Comparison of ENCODE assay signal across 27 mouse cellular contexts in genomic region chr13:102668933-102669332, GRCm38 (mm10). TPM values are rescaled to one million over a fixed set of nuclear protein-coding genes. Genes with fewer than 3 reads are reported as not detected.
A peak's percentile ranks its signal among the peaks of the same experiment; 100 is the strongest.
DNase-seq lines count a peak whose midpoint lies in the region; ATAC-seq and TF ChIP-seq lines count a peak whose summit lies in the region.
"Had no signal": no experiment of that assay in that cellular context is flagged by ENCODE, and none has a peak within 500 bp of the region (broad histone marks: within the 10 kb centered on the region; RNA-seq: fewer than 3 reads in every experiment).

No protein-coding gene starts in this region.

- peak; percentile 49; the same call in 1 of the 2 replicates for TF ChIP-seq EP300 in CH12.LX (IDR thresholded peaks at IDR 0.05; ENCODE audit: low read length)

- H3K79me2 ChIP-seq in CH12.LX (replicated peaks; ENCODE audit: control insufficient read depth, extremely low read depth, insufficient read depth, poor library complexity, severe bottlenecking): no peaks in the 10 kb centered on the region; the same call in 1 of the 2 replicates

- dilution Hi-C loops in CH12.LX (cut with MboI; ENCODE audit: extremely low pct_ligation_motif_present, extremely low pct_unique_long_range_greater_than_20kb, low sequenced_read_pairs): no loop called here

- no peak overlapping the region for H3K4me3 ChIP-seq in heart, embryonic 16.5 days (ENCODE audit: low read length)
- H3K4me3 ChIP-seq in CH12.LX (replicated peaks in 1 of 3; ENCODE audit: low read depth in 2 of 3, low read length in 2 of 3, poor library complexity in 1 of 3): no peak overlapping the region
- H3K4me3 ChIP-seq in kidney, embryonic 16.5 days (ENCODE audit: low read length): no peak overlapping the region
- H3K4me3 ChIP-seq: forebrain, embryonic 10.5 days; forebrain, embryonic 13.5 days; heart, embryonic 10.5 days; hindbrain, embryonic 10.5 days; hindbrain, embryonic 13.5 days; intestine, embryonic 15.5 days had no signal

- H3K4me2 ChIP-seq in heart, embryonic 16.5 days (ENCODE audit: low read depth, low read length): no peak overlapping the region
- no peak overlapping the region for H3K4me2 ChIP-seq in CH12.LX (ENCODE audit: insufficient read depth, low read depth, poor library complexity, severe bottlenecking)
- H3K4me2 ChIP-seq in kidney, embryonic 16.5 days (replicated peaks; ENCODE audit: low read depth, low read length): no peak overlapping the region
- H3K4me2 ChIP-seq: forebrain, embryonic 13.5 days; hindbrain, embryonic 13.5 days; intestine, embryonic 15.5 days had no signal

- ATAC-seq in heart, embryonic 16.5 days (replicated peaks; ENCODE audit: extremely low read depth, insufficient read depth, low FRiP score): no peak
- peak; percentile 38 for ATAC-seq in granulocyte monocyte progenitor cell, adult 5-6 weeks (replicated peaks; ENCODE audit: poor library complexity, severe bottlenecking)
- ATAC-seq in megakaryocyte progenitor cell, adult 5-6 weeks (replicated peaks; ENCODE audit: poor library complexity): 0 out of 2 replicates have a peak, but pooled peaks have one; percentile 4
- ATAC-seq in cerebellum, adult (ENCODE audit: insufficient number of reproducible peaks, low FRiP score, low TSS enrichment): no peak
- ATAC-seq in kidney, embryonic 16.5 days (ENCODE audit: low FRiP score, low TSS enrichment): no peak
- ATAC-seq: CD4-positive, CD25-positive, alpha-beta regulatory T cell, adult 4 months; forebrain, embryonic 13.5 days; forebrain, embryonic 16.5 days; hindbrain, embryonic 16.5 days; intestine, embryonic 15.5 days had no signal

- no peak for TF ChIP-seq POLR2A in CH12.LX (IDR thresholded peaks at IDR 0.05; ENCODE audit: low read depth, low read length)

- no peak overlapping the region for H3K9ac ChIP-seq in heart, embryonic 16.5 days (ENCODE audit: low read length)
- no peak overlapping the region for H3K9ac ChIP-seq in CH12.LX (ENCODE audit: insufficient read depth, low read depth)
- no peak overlapping the region for H3K9ac ChIP-seq in kidney, embryonic 16.5 days (replicated peaks; ENCODE audit: low read length)
- H3K9ac ChIP-seq: forebrain, embryonic 13.5 days; hindbrain, embryonic 13.5 days; intestine, embryonic 15.5 days had no signal

- H3K36me3 ChIP-seq in heart, embryonic 16.5 days (ENCODE audit: control insufficient read depth, insufficient read depth): no peaks in the 10 kb centered on the region
- H3K36me3 ChIP-seq in CH12.LX (replicated peaks in 1 of 2; ENCODE audit: control insufficient read depth in 1 of 2, insufficient read depth in 1 of 2, low read length in 1 of 2): no peaks in the 10 kb centered on the region
- no peaks in the 10 kb centered on the region for H3K36me3 ChIP-seq in kidney, embryonic 16.5 days (ENCODE audit: insufficient read depth, low read length)
- H3K36me3 ChIP-seq: forebrain, embryonic 10.5 days; heart, embryonic 10.5 days; hindbrain, embryonic 10.5 days; hindbrain, embryonic 13.5 days; intestine, embryonic 15.5 days had no signal

- no peak for DNase-seq in heart, adult 9 months (ENCODE audit: low spot score in 2 of 2)
- no peak for DNase-seq in CH12.LX (ENCODE audit: extremely low read depth)
- no peak for DNase-seq in ovary, postnatal 36 days (ENCODE audit: low spot score)
- DNase-seq: adrenal gland, adult 8-10 months; adrenal gland, postnatal 25 days; cerebellum, adult 18-20 months; cerebellum, adult 9-10 months; cerebellum, postnatal 14 days; gastrocnemius, postnatal 10 days; gastrocnemius, postnatal 36 days; heart, adult 18-20 months; heart, postnatal 10 days; heart, postnatal 36 days had no signal

- 61% methylated on average over 6 of the region's 6 CpGs for WGBS in heart, embryonic 16.5 days
- 72% methylated on average over 6 of the region's 6 CpGs for WGBS in kidney, embryonic 16.5 days

- TF ChIP-seq CTCF in CH12.LX (conservative IDR thresholded peaks at IDR 0.05 in 1 of 2, IDR thresholded peaks at IDR 0.05 in 1 of 2; ENCODE audit: low read depth in 2 of 2, low read length in 2 of 2): no peak

- no peak for TF ChIP-seq RAD21 in CH12.LX (IDR thresholded peaks at IDR 0.05; ENCODE audit: low read depth, low read length)

- H3K27me3 ChIP-seq in heart, embryonic 16.5 days (ENCODE audit: control insufficient read depth, insufficient read depth, low read length): no peaks in the 10 kb centered on the region
- no peaks in the 10 kb centered on the region for H3K27me3 ChIP-seq in CH12.LX (replicated peaks)
- no peaks in the 10 kb centered on the region for H3K27me3 ChIP-seq in kidney, embryonic 16.5 days (ENCODE audit: insufficient read depth, low read length)
- H3K27me3 ChIP-seq: forebrain, embryonic 13.5 days; intestine, embryonic 15.5 days had no signal

- no peaks in the 10 kb centered on the region for H3K9me3 ChIP-seq in heart, embryonic 16.5 days (replicated peaks; ENCODE audit: control insufficient read depth, low read length)
- no peaks in the 10 kb centered on the region for H3K9me3 ChIP-seq in CH12.LX (replicated peaks; ENCODE audit: low read length)
- H3K9me3 ChIP-seq in kidney, embryonic 16.5 days (ENCODE audit: low read length): peaks cover 4% of the 10 kb centered on the region; the same call in 1 of the 2 replicates
- H3K9me3 ChIP-seq: forebrain, embryonic 10.5 days; forebrain, embryonic 13.5 days; heart, embryonic 10.5 days; hindbrain, embryonic 10.5 days; hindbrain, embryonic 13.5 days; intestine, embryonic 15.5 days had no signal

- H3K27ac ChIP-seq in heart, embryonic 16.5 days (ENCODE audit: low read length): 0 out of 2 replicates have a peak overlapping the region, but pooled peaks have one; percentile 7
- no peak overlapping the region for H3K27ac ChIP-seq in CH12.LX (ENCODE audit: insufficient read depth, low read depth)
- H3K27ac ChIP-seq in kidney, embryonic 16.5 days (ENCODE audit: low read length): no peak overlapping the region
- H3K27ac ChIP-seq: forebrain, embryonic 10.5 days; forebrain, embryonic 13.5 days; heart, embryonic 10.5 days; hindbrain, embryonic 10.5 days; hindbrain, embryonic 13.5 days; intestine, embryonic 15.5 days had no signal

- in situ Hi-C loops in CH12.LX (cut with MboI; ENCODE audit: low pct_ligation_motif_present, low pct_unique_long_range_greater_than_20kb, low sequenced_read_pairs): loop anchor here (25.0 kb wide), 2 partner anchors 443 to 1157 kb away; no protein-coding TSS in a partner anchor

- H3K4me1 ChIP-seq in heart, embryonic 16.5 days (ENCODE audit: control insufficient read depth, insufficient read depth, low read length): peaks cover 15% of the 10 kb centered on the region
- peaks cover 24 to 52% of the 10 kb centered on the region in 2 experiments for H3K4me1 ChIP-seq in CH12.LX (ENCODE audit: control insufficient read depth in 1 of 2, insufficient read depth in 2 of 2)
- H3K4me1 ChIP-seq in kidney, embryonic 16.5 days (ENCODE audit: insufficient read depth, low read length): peaks cover 10% of the 10 kb centered on the region
- H3K4me1 ChIP-seq: hindbrain, embryonic 13.5 days had no signal

TF ChIP-seq in CH12.LX, 34 proteins besides CTCF, POLR2A, EP300 and RAD21:
- TF ChIP-seq MAZ (IDR thresholded peaks at IDR 0.05; ENCODE audit: low read depth, low read length): no peak
- TF ChIP-seq JUN (IDR thresholded peaks at IDR 0.05; ENCODE audit: insufficient read depth, low read depth, low read length): peak; percentile 68; the same call in 1 of the 2 replicates

RNA-seq across cellular contexts. Expression of gene Cd180, which starts 24.4 kb away (rescaled TPM):
- polyA plus RNA-seq in heart, embryonic 16.5 days (2015; fragmentation: Nextera tagmentation; extraction: Ambion mirVana): 0.62 and 0.87 TPM in 2 replicates
- 34.2 and 41.7 TPM in 2 replicates for total RNA-seq in CH12.LX (2012; rRNA removed)
- 40.4 and 43.3 TPM in 2 replicates for total RNA-seq in CH12.LX (2014; rRNA removed)
- 203 and 232 TPM in 2 replicates for polyA plus RNA-seq in CH12.LX (2012; ENCODE audit: insufficient read length, low read depth)
- total RNA-seq in granulocyte monocyte progenitor cell, adult 5-6 weeks (2014; fragmentation: Nextera tagmentation): 32.1 and 37.9 TPM in 2 replicates
- 6.6 and 22.1 TPM in 2 replicates for total RNA-seq in granulocyte monocyte progenitor cell, adult 5-6 weeks (2017)
- total RNA-seq in megakaryocyte progenitor cell, adult 5-6 weeks (2015): 47.1 and 51.5 TPM in 2 replicates
- 11.2 and 14.5 TPM in 2 replicates for total RNA-seq in megakaryocyte progenitor cell, adult 5-6 weeks (2017)
- polyA plus RNA-seq in kidney, embryonic 16.5 days (2015; fragmentation: Nextera tagmentation; extraction: Ambion mirVana): 0.24 and 0.29 TPM in 2 replicates

Comparison
In these comparisons a context has a peak if more than half of its experiments do, and no peak if none do; other contexts are left out.
1. ATAC-seq: peak in granulocyte monocyte progenitor cell, adult 5-6 weeks (single experiment) and megakaryocyte progenitor cell, adult 5-6 weeks (single experiment); none in heart, embryonic 16.5 days (single experiment), cerebellum, adult (single experiment) and kidney, embryonic 16.5 days (single experiment).